Mouse (Mus musculus) CH12.LX (cell line): ENCODE results near the gene Slc39a9. TPM values are rescaled to one million over a fixed set of nuclear protein-coding genes. Genes with fewer than 3 reads are reported as not detected.

ENCODE experiments used
- DNase-seq: peaks from one replicate; pipeline ENCODE4 v3.0.0-alpha.2; 2013; ENCODE audit errors: extremely low read depth
- H3K27ac ChIP-seq: 2 replicates; pipeline ENCODE4 v1.5.1; 2012; ENCODE audit warnings: low read depth, mild to moderate bottlenecking, control low read depth, moderate library complexity; ENCODE audit not compliant: insufficient read depth
- H3K27me3 ChIP-seq: replicated peaks from 2 replicates; pipeline ENCODE3; 2012; ENCODE audit warnings: inconsistent platforms
- H3K36me3 ChIP-seq, 2 experiments: replicated peaks in 1 of 2; 2 replicates each; pipeline versions ENCODE3 to v1.6.1; 2012; ENCODE audit warnings: inconsistent platforms in 1 of 2, low read length in 1 of 2, mild to moderate bottlenecking in 1 of 2, mixed read lengths in 1 of 2, moderate library complexity in 1 of 2; ENCODE audit not compliant: control insufficient read depth in 1 of 2, insufficient read depth in 1 of 2
- H3K4me1 ChIP-seq, 2 experiments: 2 replicates each; pipeline ENCODE4 v1.6.1; 2012; ENCODE audit warnings: inconsistent platforms in 1 of 2, moderate library complexity in 1 of 2; ENCODE audit not compliant: insufficient read depth in 2 of 2, control insufficient read depth in 1 of 2
- H3K4me2 ChIP-seq: 2 replicates; pipeline ENCODE4 v1.6.1; 2012; ENCODE audit warnings: low read depth, mild to moderate bottlenecking, control low read depth; ENCODE audit not compliant: poor library complexity, insufficient read depth, severe bottlenecking
- H3K4me3 ChIP-seq, 3 experiments: fragments of 150-350 bp in 1 of 3; sonication (generic) in 1 of 3; replicated peaks in 1 of 3; 2 replicates each; pipeline versions ENCODE3 to v1.5.1; 2011 to 2012; ENCODE audit warnings: low read depth in 2 of 3, low read length in 2 of 3, mild to moderate bottlenecking in 2 of 3, moderate library complexity in 2 of 3, control low read depth in 1 of 3, improper control_type of control experiment in 1 of 3, inconsistent platforms in 1 of 3, mixed read lengths in 1 of 3; ENCODE audit not compliant: poor library complexity in 1 of 3
- H3K79me2 ChIP-seq: replicated peaks from 2 replicates; pipeline ENCODE4 v1.6.1; 2012; ENCODE audit warnings: mild to moderate bottlenecking, moderate library complexity; ENCODE audit not compliant: control insufficient read depth, poor library complexity, insufficient read depth, severe bottlenecking; ENCODE audit errors: extremely low read depth
- H3K9ac ChIP-seq: 2 replicates; pipeline ENCODE4 v1.6.1; 2012; ENCODE audit warnings: low read depth, mild to moderate bottlenecking, control low read depth, moderate library complexity; ENCODE audit not compliant: insufficient read depth
- H3K9me3 ChIP-seq: replicated peaks from 2 replicates; pipeline ENCODE3; 2012; ENCODE audit warnings: low read length, inconsistent platforms, mixed read lengths
- BHLHE40 ChIP-seq: IDR thresholded peaks from 2 replicates; pipeline ENCODE4 v1.6.1; 2011; ENCODE audit warnings: mild to moderate bottlenecking, low read depth, low read length, improper control_type of control experiment
- CHD1 ChIP-seq: IDR thresholded peaks from 2 replicates; pipeline ENCODE4 v1.6.1; 2012; ENCODE audit warnings: low read depth, low read length, improper control_type of control experiment, inconsistent platforms
- CHD2 ChIP-seq: IDR thresholded peaks from 2 replicates; pipeline ENCODE4 v1.6.1; 2011; ENCODE audit warnings: low read length, improper control_type of control experiment
- CTCF ChIP-seq, 2 experiments: IDR thresholded peaks in 1 of 2; conservative IDR thresholded peaks in 1 of 2; 2 replicates each; pipeline ENCODE4 v1.5.1; 2011 to 2012; ENCODE audit warnings: low read depth in 2 of 2, low read length in 2 of 2, improper control_type of control experiment in 1 of 2, inconsistent platforms in 1 of 2, mild to moderate bottlenecking in 1 of 2, moderate library complexity in 1 of 2
- E2F4 ChIP-seq: IDR thresholded peaks from 2 replicates; pipeline ENCODE4 v1.6.1; 2011; ENCODE audit warnings: low read depth, low read length, improper control_type of control experiment; ENCODE audit not compliant: insufficient replicate concordance
- ELF1 ChIP-seq: IDR thresholded peaks from 2 replicates; pipeline ENCODE4 v1.6.1; 2014; ENCODE audit warnings: low read depth, mild to moderate bottlenecking, inconsistent platforms, low read length, improper control_type of control experiment
- EP300 ChIP-seq: IDR thresholded peaks from 2 replicates; pipeline ENCODE4 v1.6.1; 2011; ENCODE audit warnings: low read length, improper control_type of control experiment
- ETS1 ChIP-seq: conservative IDR thresholded peaks from 2 replicates; pipeline ENCODE4 v1.6.1; 2012; ENCODE audit warnings: low read depth, mild to moderate bottlenecking, inconsistent platforms, low read length, improper control_type of control experiment, moderate library complexity
- GABPA ChIP-seq: IDR thresholded peaks from 2 replicates; pipeline ENCODE4 v1.6.1; 2012; ENCODE audit warnings: low read depth, low read length, improper control_type of control experiment, inconsistent platforms; ENCODE audit not compliant: insufficient replicate concordance
- HCFC1 ChIP-seq: IDR thresholded peaks from 2 replicates; pipeline ENCODE4 v1.6.1; 2012; ENCODE audit warnings: low read depth, mild to moderate bottlenecking, inconsistent platforms, low read length, improper control_type of control experiment
- IRF4 ChIP-seq: IDR thresholded peaks from 2 replicates; pipeline ENCODE4 v1.6.1; 2014; ENCODE audit warnings: low read depth, mild to moderate bottlenecking, inconsistent platforms, low read length, improper control_type of control experiment
- JUN ChIP-seq: IDR thresholded peaks from 2 replicates; pipeline ENCODE4 v1.6.1; 2011; ENCODE audit warnings: low read depth, mild to moderate bottlenecking, low read length, improper control_type of control experiment, moderate library complexity; ENCODE audit not compliant: insufficient read depth
- JUND ChIP-seq: conservative IDR thresholded peaks from 2 replicates; pipeline ENCODE4 v1.6.1; 2011; ENCODE audit warnings: low read depth, low read length, improper control_type of control experiment
- KAT2A ChIP-seq: IDR thresholded peaks from 2 replicates; pipeline ENCODE4 v1.6.1; 2012; ENCODE audit warnings: low read length, improper control_type of control experiment, inconsistent platforms; ENCODE audit not compliant: insufficient replicate concordance
- MAFK ChIP-seq: IDR thresholded peaks from 2 replicates; pipeline ENCODE4 v1.6.1; 2011; ENCODE audit warnings: low read length, improper control_type of control experiment; ENCODE audit not compliant: insufficient replicate concordance
- MAX ChIP-seq: IDR thresholded peaks from 2 replicates; pipeline ENCODE4 v1.6.1; 2011; ENCODE audit warnings: low read length, improper control_type of control experiment
- MAZ ChIP-seq: IDR thresholded peaks from 2 replicates; pipeline ENCODE4 v1.6.1; 2012; ENCODE audit warnings: low read depth, mild to moderate bottlenecking, inconsistent platforms, low read length, improper control_type of control experiment, moderate library complexity
- MEF2A ChIP-seq: IDR thresholded peaks from 2 replicates; pipeline ENCODE4 v1.6.1; 2014; ENCODE audit warnings: low read depth, mild to moderate bottlenecking, inconsistent platforms, low read length, improper control_type of control experiment, borderline replicate concordance
- MXI1 ChIP-seq: IDR thresholded peaks from 2 replicates; pipeline ENCODE4 v1.6.1; 2011; ENCODE audit warnings: mild to moderate bottlenecking, low read depth, low read length, improper control_type of control experiment
- MYC ChIP-seq: IDR thresholded peaks from 2 replicates; pipeline ENCODE4 v1.6.1; 2011; ENCODE audit warnings: low read depth, mild to moderate bottlenecking, improper control_type of control experiment, low read length
- NELFE ChIP-seq: IDR thresholded peaks from 2 replicates; pipeline ENCODE4 v1.6.1; 2011; ENCODE audit warnings: low read depth, low read length, improper control_type of control experiment
- NRF1 ChIP-seq: IDR thresholded peaks from 2 replicates; pipeline ENCODE4 v1.6.1; 2014; ENCODE audit warnings: low read depth, mild to moderate bottlenecking, inconsistent platforms, low read length, improper control_type of control experiment, moderate library complexity
- PAX5 ChIP-seq: IDR thresholded peaks from 2 replicates; pipeline ENCODE4 v1.6.1; 2012; ENCODE audit warnings: low read length, inconsistent platforms, mixed read lengths
- POLR2A ChIP-seq: IDR thresholded peaks from 2 replicates; pipeline ENCODE4 v1.6.1; 2011; ENCODE audit warnings: low read depth, mild to moderate bottlenecking, improper control_type of control experiment, low read length
- POLR2AphosphoS2 ChIP-seq: IDR thresholded peaks from 2 replicates; pipeline ENCODE4 v1.6.1; 2011; ENCODE audit warnings: low read depth, low read length, improper control_type of control experiment
- RAD21 ChIP-seq: IDR thresholded peaks from 2 replicates; pipeline ENCODE4 v1.6.1; 2011; ENCODE audit warnings: low read depth, mild to moderate bottlenecking, low read length, improper control_type of control experiment, moderate library complexity
- RCOR1 ChIP-seq: conservative IDR thresholded peaks from 2 replicates; pipeline ENCODE4 v1.6.1; 2012; ENCODE audit warnings: low read depth, mild to moderate bottlenecking, inconsistent platforms, low read length, improper control_type of control experiment
- SIN3A ChIP-seq: IDR thresholded peaks from 2 replicates; pipeline ENCODE4 v1.6.1; 2012; ENCODE audit warnings: low read length, improper control_type of control experiment, inconsistent platforms
- SMC3 ChIP-seq: IDR thresholded peaks from 2 replicates; pipeline ENCODE4 v1.6.1; 2011; ENCODE audit warnings: low read depth, low read length, improper control_type of control experiment
- TBP ChIP-seq: conservative IDR thresholded peaks from 2 replicates; pipeline ENCODE4 v1.6.1; 2011; ENCODE audit warnings: low read depth, low read length, improper control_type of control experiment
- TCF12 ChIP-seq: IDR thresholded peaks from 2 replicates; pipeline ENCODE4 v1.6.1; 2014; ENCODE audit warnings: low read depth, mild to moderate bottlenecking, inconsistent platforms, low read length, improper control_type of control experiment
- UBTF ChIP-seq: IDR thresholded peaks from 2 replicates; pipeline ENCODE4 v1.6.1; 2012; ENCODE audit warnings: low read depth, mild to moderate bottlenecking, inconsistent platforms, low read length, improper control_type of control experiment, moderate library complexity
- USF1 ChIP-seq: IDR thresholded peaks from 2 replicates; pipeline ENCODE4 v1.6.1; 2014; ENCODE audit warnings: low read depth, mild to moderate bottlenecking, inconsistent platforms, low read length, improper control_type of control experiment
- USF2 ChIP-seq: conservative IDR thresholded peaks from 2 replicates; pipeline ENCODE4 v1.6.1; 2011; ENCODE audit warnings: low read depth, low read length, improper control_type of control experiment
- ZC3H11A ChIP-seq: IDR thresholded peaks from 2 replicates; pipeline ENCODE4 v1.6.1; 2012; ENCODE audit warnings: low read depth, mild to moderate bottlenecking, inconsistent platforms, low read length, improper control_type of control experiment
- ZKSCAN1 ChIP-seq: IDR thresholded peaks from 2 replicates; pipeline ENCODE4 v1.6.1; 2012; ENCODE audit warnings: low read depth, inconsistent platforms, low read length, improper control_type of control experiment, borderline replicate concordance
- ZMIZ1 ChIP-seq: IDR thresholded peaks from 2 replicates; pipeline ENCODE4 v1.6.1; 2012; ENCODE audit warnings: low read depth, mild to moderate bottlenecking, inconsistent platforms, low read length, improper control_type of control experiment
- ZNF384 ChIP-seq: IDR thresholded peaks from 2 replicates; pipeline ENCODE4 v1.6.1; 2012; ENCODE audit warnings: low read depth, low read length, improper control_type of control experiment, inconsistent platforms
- dilution Hi-C: fragments of 300-500 bp; cut with MboI; formaldehyde crosslinking; loops from 2 replicates; pipeline ENCODE4 v1.14.3; 2020; ENCODE audit warnings: low sequenced_read_pairs; ENCODE audit not compliant: extremely low pct_unique_long_range_greater_than_20kb, extremely low pct_ligation_motif_present
- in situ Hi-C: fragments of 300-500 bp; cut with MboI; formaldehyde crosslinking; loops from 3 replicates; pipeline ENCODE4 v1.14.3; 2019; ENCODE audit warnings: low sequenced_read_pairs, low pct_ligation_motif_present, low pct_unique_long_range_greater_than_20kb, mixed read lengths
- polyA plus RNA-seq: library from polyadenylated mRNA; unstranded; fragments of >175 nt; gene quantifications from 2 replicates; pipeline ENCODE4 v1.2.1, GENCODE M21; 2012; ENCODE audit warnings: low read depth; ENCODE audit not compliant: insufficient read length
- total RNA-seq, 2 experiments: library from RNA; depleted of rRNA; stranded (reverse); fragments of 300-350 nt in 1 of 2; fragments of >200 nt in 1 of 2; gene quantifications; 2 replicates each; pipeline ENCODE4 v1.2.3; 2012 to 2014

The Slc39a9 gene
- total RNA-seq (2012; rRNA removed) (8.0 and 8.7 TPM in 2 replicates), total RNA-seq (2014; rRNA removed) (7.8 and 9.1 TPM in 2 replicates), polyA plus RNA-seq (17.1 and 22.5 TPM in 2 replicates)

DNA sequence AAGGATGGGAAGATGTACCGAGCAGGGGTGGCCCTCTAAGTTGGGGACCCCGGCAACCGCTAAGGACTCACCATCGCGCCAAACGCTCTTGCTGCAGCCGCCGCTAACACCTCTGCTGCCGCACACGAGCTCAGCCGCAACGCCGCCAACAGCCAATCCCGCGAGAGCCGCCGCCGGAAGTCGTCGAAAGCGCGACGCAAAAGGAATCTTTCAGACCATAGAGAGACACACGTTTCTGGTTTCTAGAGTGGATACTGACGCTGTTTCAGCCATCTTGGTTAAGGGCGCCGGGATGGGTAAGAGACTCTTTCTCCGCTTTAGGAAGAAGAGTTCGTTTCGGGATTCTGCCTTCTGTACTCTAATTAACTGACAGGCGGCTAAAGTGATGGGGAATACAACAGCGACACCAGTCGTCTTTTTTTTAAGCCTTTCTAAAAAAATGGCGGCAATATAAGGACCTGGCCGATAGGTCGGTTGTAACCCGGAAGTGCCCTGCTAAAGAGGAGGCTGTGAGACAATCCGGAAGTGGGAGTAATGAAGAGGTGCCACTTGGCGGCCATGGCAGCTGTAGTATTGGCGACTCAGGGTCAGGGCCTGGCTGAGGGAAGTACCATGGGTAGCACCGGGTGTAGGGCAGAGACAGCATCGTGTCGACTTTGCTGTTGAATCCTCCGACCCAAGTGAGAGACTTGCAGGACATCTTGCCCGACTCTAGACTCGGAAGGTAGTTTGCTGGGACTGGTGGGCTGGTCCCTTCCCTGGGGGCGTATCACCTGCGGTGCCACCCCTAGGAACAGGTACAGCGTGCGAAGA, at the start of gene Slc39a9, which contains the start of gene Erh:
Gene Slc39a9 (plus strand): TSS at position 191 of the 813 bp plus-strand sequence.
Gene Erh (minus strand): TSS at position 649 of the 813 bp plus-strand sequence.
- H3K4me1 ChIP-seq, result peaks cover 6 to 62% of the 10 kb centered on the region in 2 experiments; a peak in 3 of 4 replicates
- DNase-seq, result peak; percentile 95
- in situ Hi-C loops, result no loop called here

DNA sequence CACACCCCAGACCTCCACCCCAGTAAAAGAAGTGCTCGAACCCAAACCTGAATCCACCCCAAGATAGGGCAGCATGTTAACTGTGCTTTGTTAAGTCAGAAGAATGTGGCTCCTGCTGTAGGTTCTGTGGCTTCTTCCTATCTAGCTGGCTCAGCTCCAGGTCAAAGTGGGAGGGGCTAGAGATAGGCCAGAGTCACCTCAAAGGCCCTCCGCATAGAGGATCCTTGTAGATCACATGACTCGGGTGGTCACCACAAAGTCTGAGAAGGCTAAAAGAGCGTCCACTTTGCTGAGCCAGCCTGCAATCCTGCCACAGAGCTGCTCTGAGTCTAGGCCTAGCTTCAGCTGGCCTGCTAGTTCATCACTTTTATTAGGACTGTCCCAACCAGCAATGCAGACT, 49.5 kb upstream of the Slc39a9 start:
- Histone ChIP-seq H3K4me3 (no peak overlapping the region), H3K79me2 (no peaks in the 10 kb centered on the region), H3K27me3 (no peaks in the 10 kb centered on the region), H3K27ac (no peak overlapping the region), H3K4me2 (no peak overlapping the region), H3K4me1 (peaks cover 4 to 18% of the 10 kb centered on the region in 2 experiments; a peak in 3 of 4 replicates), H3K9ac (no peak overlapping the region), H3K36me3 (no peaks in the 10 kb centered on the region), H3K9me3 (no peaks in the 10 kb centered on the region)
- no peak for DNase-seq
- dilution Hi-C loops, result no loop called here
- in situ Hi-C loops, result loop anchor here (25.0 kb wide), 1 partner anchor 432 kb away; no protein-coding TSS in a partner anchor
- no peak for TF ChIP-seq MAZ
- no peak for TF ChIP-seq POLR2AphosphoS2
- TF ChIP-seq USF2, result no peak
- no peak for TF ChIP-seq ELF1
- no peak for TF ChIP-seq RCOR1
- no peak for TF ChIP-seq ZC3H11A
- no peak for TF ChIP-seq CHD2
- no peak for TF ChIP-seq TBP
- no peak for TF ChIP-seq MYC
- TF ChIP-seq JUND, result no peak
- TF ChIP-seq SMC3, result no peak
- no peak for TF ChIP-seq SIN3A
- TF ChIP-seq BHLHE40, result no peak
- no peak for TF ChIP-seq ZKSCAN1
- TF ChIP-seq USF1, result no peak
- no peak for TF ChIP-seq E2F4

More for the DNA sequence above, at the start of gene Slc39a9, which contains the start of gene Erh:
- Histone ChIP-seq H3K27me3 (no peaks in the 10 kb centered on the region), H3K27ac (peak within 1 kb of the TSS; percentile 65)
- dilution Hi-C loops, result no loop called here
- TF ChIP-seq POLR2A, result peak; percentile 87
- TF ChIP-seq RCOR1, result peak; percentile 89
- no peak for TF ChIP-seq USF1
- TF ChIP-seq CHD2, result peak; percentile 99
- TF ChIP-seq UBTF, result no peak
- peak; percentile 71 for TF ChIP-seq IRF4
- peak; percentile 81 for TF ChIP-seq ZNF384
- TF ChIP-seq GABPA, result peak; percentile 52; the same call in 1 of the 2 replicates
- peak; percentile 97 for TF ChIP-seq HCFC1
- no peak for TF ChIP-seq PAX5
- TF ChIP-seq E2F4, result peak; percentile 93; the same call in 1 of the 2 replicates
- TF ChIP-seq CHD1, result 0 out of 2 replicates have a peak, but pooled peaks have one; percentile 59
- TF ChIP-seq POLR2AphosphoS2, result peak; percentile 78; the same call in 1 of the 2 replicates
- no peak for TF ChIP-seq EP300
- peak; percentile 97 for TF ChIP-seq SIN3A
- peak; percentile 97 for TF ChIP-seq MXI1
- peak; percentile 86 for TF ChIP-seq ZMIZ1
- TF ChIP-seq ETS1, result peak; percentile 6; the same call in 1 of the 2 replicates
- TF ChIP-seq NELFE, result peak; percentile 80
- TF ChIP-seq JUND, result no peak
- peak; percentile 97 for TF ChIP-seq MYC
- no peak for TF ChIP-seq ZC3H11A
- no peak for TF ChIP-seq MAFK
- peak; percentile 81 for TF ChIP-seq NRF1
- TF ChIP-seq TCF12, result peak; percentile 54
- TF ChIP-seq RAD21, result no peak
- peak; percentile 58 for TF ChIP-seq BHLHE40
- peak; percentile 76 for TF ChIP-seq MAX
- TF ChIP-seq ELF1, result peak; percentile 99
- 0 out of 2 replicates have a peak, but pooled peaks have one; percentile 8 for TF ChIP-seq MEF2A
- TF ChIP-seq SMC3, result no peak
- peak; percentile 96 for TF ChIP-seq KAT2A
- TF ChIP-seq CTCF (conservative IDR thresholded peaks at IDR 0.05 in 1 of 2, IDR thresholded peaks at IDR 0.05 in 1 of 2; ENCODE audit: low read depth in 2 of 2, low read length in 2 of 2), result peak in 1 of 2 experiments; percentile 17; a peak in 1 of 4 replicates
- TF ChIP-seq TBP, result peak; percentile 79
- TF ChIP-seq JUN, result no peak
- TF ChIP-seq MAZ, result no peak
- TF ChIP-seq, all 38 proteins: peak for 25
- H3K9me3 ChIP-seq, result no peaks in the 10 kb centered on the region
- H3K9ac ChIP-seq, result peak within 1 kb of the TSS; percentile 86
- peak within 1 kb of the TSS; percentile 80 for H3K4me2 ChIP-seq
- H3K36me3 ChIP-seq, result peaks cover 25 to 49% of the 10 kb centered on the region in 2 experiments
- H3K4me3 ChIP-seq, result peak within 1 kb of the TSS; percentile 83 to 96 (median 89)
- peaks cover 72% of the 10 kb centered on the region for H3K79me2 ChIP-seq
